Mouse (Mus musculus): ENCODE results near the gene Mustn1. TPM values are rescaled to one million over a fixed set of nuclear protein-coding genes. Genes with fewer than 3 reads are reported as not detected.

Gene Mustn1
- total RNA-seq, 2 experiments from 2014 or later, result 81.2 to 174 TPM

DNA sequence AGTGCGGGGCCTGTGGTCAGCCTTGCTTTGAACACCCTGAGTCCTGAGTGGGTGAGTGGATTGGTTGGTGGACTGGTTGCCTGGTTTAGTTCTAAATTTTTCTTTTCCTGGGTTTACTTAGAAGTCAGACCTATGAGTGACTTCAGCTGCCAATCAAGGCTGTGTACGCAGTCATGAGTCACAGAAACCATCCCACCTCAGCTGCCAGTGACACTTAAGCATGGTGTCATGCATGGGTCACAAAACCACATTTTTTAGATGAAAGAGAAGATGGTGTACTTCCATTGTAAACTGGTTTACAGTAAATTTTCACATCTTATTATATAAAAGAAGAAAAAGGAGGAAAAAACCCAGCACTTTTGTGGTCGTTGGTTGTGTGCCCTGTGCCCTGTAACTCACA, 1.2 kb upstream of the Mustn1 start:
- no peak for DNase-seq (ENCODE audit: low spot score)

GRCm38 (mm10) chr14:30879794-30880193, 794 bp downstream of the Mustn1 start:
- DNase-seq (ENCODE audit: low spot score), result peak; percentile 76

DNA sequence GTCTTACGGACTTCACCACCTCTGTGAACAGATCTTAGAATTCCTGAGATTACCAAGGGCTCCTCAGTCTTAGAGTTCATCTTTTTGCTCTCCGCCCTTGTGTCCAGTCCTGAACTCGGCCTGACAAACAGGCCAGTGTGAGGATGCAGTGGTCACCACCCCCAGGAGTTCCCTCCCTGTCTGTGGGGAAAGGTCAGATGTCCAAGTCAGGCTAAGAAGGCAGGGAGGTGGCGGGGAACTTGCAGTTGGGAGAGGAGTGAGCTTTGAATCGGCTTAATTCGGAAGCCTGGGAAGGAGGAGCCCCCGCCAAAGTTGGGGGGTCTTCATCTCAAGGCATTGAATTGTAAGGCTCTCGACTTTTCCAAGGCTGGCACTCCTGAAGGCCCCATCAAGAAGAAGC, 1.3 kb downstream of the Mustn1 start:
- peak; percentile 49 for DNase-seq (ENCODE audit: low spot score)

GRCm38 (mm10) chr14:30880811-30881717, 2.1 kb downstream of the Mustn1 start:
- peak; percentile 85 for DNase-seq (ENCODE audit: low spot score)

DNA sequence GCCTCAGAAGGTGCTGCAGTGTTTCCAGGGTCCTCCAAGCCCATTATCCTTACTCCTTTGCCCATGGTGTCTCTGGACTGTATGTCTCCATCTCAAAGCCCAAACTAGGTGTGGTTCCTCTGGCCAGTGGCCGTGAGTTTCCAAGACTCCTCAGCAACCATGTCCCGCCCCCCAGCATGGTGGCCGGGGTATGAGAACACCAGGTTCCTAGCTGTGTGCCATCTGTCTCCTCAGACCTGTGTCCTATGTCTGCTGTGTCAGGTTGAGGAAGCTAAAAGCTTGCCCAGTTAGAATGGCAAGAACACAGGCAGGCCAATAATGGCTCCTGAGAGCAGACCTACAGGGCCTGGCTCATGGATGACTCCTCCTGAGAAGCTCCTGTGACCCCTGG, 2.7 kb downstream of the Mustn1 start:
- no peak for DNase-seq (ENCODE audit: low spot score)

DNA sequence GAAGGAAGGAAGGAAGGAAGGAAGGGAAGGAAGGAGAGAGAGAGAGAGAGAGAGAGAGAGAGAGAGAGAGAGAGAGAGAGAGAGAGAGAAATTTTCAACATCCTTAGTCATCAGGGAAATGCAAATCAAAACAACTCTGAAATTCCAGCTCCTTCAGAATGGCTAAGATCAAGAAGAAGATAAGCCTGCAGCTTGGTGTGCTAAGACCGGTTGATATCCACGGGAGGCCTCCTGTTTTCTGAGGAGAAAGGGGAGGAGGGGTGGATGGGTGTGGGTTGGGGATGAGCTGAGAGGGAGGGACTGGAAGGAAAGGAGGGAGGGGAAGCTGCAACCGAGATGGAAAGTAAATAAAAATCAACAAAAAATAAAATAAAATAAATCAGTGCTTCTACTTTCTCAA, 6.3 kb downstream of the Mustn1 start:
- DNase-seq (ENCODE audit: low spot score), result no peak

DNA sequence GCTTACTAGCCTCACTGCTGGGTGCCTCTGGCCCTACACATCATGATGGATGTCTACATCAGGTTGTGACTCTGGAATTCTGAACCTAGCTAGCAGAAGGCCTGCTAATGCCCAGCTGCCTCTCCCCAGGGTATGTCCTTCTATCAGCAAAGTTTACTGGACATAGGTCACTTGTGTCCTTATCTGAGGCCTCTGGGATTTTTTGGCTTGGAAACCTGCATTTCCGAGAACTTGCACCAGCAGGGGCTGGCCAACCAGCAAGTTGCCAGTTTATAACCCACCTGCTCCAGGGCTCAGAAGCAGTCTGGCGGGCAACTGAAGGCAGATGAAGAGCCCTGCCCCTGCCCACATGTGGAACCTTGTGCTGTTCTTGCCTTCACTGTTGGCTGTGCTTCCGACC, 7.2 kb downstream of the Mustn1 start, which contains the start of gene Itih4:
TSS of gene Itih4 (plus strand) at position 273 of the 400 bp plus-strand sequence.
- DNase-seq (ENCODE audit: low spot score), result no peak

GRCm38 (mm10) chr14:30888271-30888732, 9.3 kb downstream of the Mustn1 start:
- DNase-seq (ENCODE audit: low spot score), result peak; percentile 64

DNA sequence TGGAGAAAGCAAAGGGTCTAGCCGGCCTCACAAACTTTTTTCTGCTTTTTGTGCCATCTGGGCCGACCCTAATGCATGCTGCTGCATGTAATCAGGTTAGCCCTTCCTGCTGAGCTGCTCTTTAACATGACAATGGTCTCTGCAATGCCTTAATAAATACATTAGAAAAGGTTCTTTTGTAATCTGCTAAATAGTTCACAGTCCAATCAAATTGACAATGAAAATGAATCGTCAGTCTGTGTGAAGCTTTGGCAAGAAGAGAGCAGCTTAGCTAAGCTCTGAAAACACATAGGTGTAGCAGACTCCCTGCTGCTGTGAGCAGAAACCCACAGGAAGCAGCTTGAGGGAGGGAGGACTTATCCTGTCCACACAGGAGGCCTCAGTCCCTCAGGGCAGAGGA, 21.0 kb downstream of the Mustn1 start:
- no peak for DNase-seq (ENCODE audit: low spot score)

GRCm38 (mm10) chr14:30902628-30903027, 23.6 kb downstream of the Mustn1 start:
- DNase-seq (ENCODE audit: low spot score), result no peak

- DNase-seq (ENCODE audit: low spot score), result no peak
These were observed 24.0 kb downstream of the Mustn1 start for GRCm38 (mm10) chr14:30903036-30903435.

- no peak for DNase-seq (ENCODE audit: low spot score)
These were observed 25.3 kb downstream of the Mustn1 start for GRCm38 (mm10) chr14:30904307-30904706.

GRCm38 (mm10) chr14:30906001-30906400, 27.0 kb downstream of the Mustn1 start:
- DNase-seq (ENCODE audit: low spot score), result no peak

GRCm38 (mm10) chr14:30907814-30908265, 28.8 kb downstream of the Mustn1 start:
- DNase-seq (ENCODE audit: low spot score), result no peak

DNA sequence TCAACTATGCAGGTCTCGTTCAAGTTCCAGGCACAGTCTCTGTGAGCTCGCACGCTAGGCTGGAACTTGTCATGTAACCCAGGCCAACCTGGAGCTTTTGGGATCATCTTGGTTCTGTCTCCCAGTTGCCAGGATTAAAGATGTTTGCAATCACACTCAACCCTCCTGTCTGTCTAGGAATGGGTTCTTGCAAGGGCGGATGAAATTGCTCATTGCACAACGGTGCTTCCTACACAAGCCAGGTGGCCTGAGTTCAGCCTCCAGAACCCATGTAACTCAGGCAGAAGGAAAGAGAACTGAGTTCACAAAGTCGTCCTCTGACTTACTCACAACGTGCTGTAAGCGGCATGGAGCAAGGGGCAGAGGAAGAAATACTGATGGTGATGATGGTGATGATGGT, 32.1 kb downstream of the Mustn1 start:
- no peak for DNase-seq (ENCODE audit: low spot score)

DNA sequence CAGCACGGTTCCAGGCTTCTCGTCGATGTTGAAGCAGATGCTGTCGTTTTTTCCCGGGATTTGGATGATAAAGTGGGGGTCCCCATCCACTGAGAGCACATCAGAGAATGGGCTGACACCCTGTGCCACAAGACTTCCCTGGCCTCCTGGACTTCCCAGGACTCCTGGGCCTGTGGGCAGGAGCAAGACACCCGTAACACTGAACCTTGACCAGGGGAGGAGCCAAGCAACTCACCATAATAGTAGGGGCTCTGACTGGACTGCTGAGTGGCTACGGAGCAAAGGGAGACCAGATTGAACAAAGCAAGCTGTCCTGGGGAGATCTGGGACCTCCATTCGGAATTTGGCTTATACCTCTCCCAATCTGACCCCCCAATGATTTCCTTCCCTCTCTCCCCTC, 33.6 kb downstream of the Mustn1 start:
- no peak for DNase-seq (ENCODE audit: low spot score)

GRCm38 (mm10) chr14:30913404-30913803, 34.4 kb downstream of the Mustn1 start:
- no peak for DNase-seq (ENCODE audit: low spot score)

GRCm38 (mm10) chr14:30916516-30916915, 37.5 kb downstream of the Mustn1 start:
- no peak for DNase-seq (ENCODE audit: low spot score)

- no peak for DNase-seq (ENCODE audit: low spot score)
These were observed 43.2 kb downstream of the Mustn1 start for GRCm38 (mm10) chr14:30922053-30922670.

GRCm38 (mm10) chr14:30923375-30924105, 44.5 kb downstream of the Mustn1 start, which contains the start of gene Itih3:
Gene Itih3 (minus strand): TSS chr14:30923760.
- DNase-seq (ENCODE audit: low spot score), result no peak

DNA sequence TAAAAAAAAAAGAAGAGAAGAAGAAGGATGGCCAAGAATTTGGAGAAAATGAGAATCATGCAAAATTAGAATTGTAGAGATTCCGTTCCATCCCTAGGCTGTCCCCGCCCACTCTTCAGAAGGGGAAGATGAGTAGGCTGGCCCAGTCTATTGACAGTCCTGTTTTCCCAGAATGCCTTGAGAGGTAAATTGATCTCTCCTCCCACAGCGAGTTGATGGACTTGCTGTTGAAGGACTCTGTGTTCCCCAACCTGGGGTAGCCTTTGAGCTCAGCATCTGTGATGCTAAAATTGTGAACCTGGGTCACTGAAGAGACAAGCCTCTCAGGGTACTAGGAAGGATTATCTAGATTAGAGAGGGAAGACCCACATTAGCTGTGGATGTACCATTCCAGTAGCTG, 46.5 kb downstream of the Mustn1 start:
- no peak for DNase-seq (ENCODE audit: low spot score)

DNA sequence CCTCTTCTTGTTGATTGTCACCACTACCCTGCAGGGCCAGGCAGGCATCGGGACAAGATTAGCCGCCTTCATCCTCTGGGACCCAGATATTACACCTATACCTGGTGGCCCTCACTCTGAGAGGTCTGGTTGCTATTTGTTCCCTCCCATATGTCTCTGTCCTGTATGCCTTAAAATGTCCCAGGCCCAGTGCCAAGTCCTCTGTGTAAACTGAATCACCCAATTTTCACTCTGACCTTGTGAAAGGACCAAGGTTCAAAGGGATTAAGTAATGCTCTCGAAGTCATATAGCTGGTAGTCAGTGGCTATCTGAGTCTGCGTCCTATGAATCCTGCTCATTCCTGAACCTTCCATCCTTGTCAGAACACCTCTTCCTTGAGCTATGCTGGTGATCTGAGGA, 51.4 kb downstream of the Mustn1 start:
- DNase-seq (ENCODE audit: low spot score), result no peak

Data from gastrocnemius, adult 18-20 months (tissue).